Comparison of ENCODE assay signal across 28 mouse cellular contexts in genomic region chr9:14598157-14598556, GRCm38 (mm10). TPM values are rescaled to one million over a fixed set of nuclear protein-coding genes. Genes with fewer than 3 reads are reported as not detected.
"Had no signal": no experiment of that assay in that cellular context is flagged by ENCODE, and none has a peak within 500 bp of the region (broad histone marks: within the 10 kb centered on the region; RNA-seq: fewer than 3 reads in every experiment).

No protein-coding gene starts in this region.

- H3K4me2 ChIP-seq: heart, embryonic 12.5 days; heart, embryonic 15.5 days; hindbrain, embryonic 13.5 days; hindbrain, embryonic 15.5 days; kidney, embryonic 15.5 days; limb, embryonic 12.5 days; liver, embryonic 11.5 days; liver, embryonic 13.5 days; liver, embryonic 15.5 days had no signal

- H3K4me1 ChIP-seq: hindbrain, embryonic 13.5 days; hindbrain, embryonic 15.5 days; limb, embryonic 10.5 days; liver, embryonic 15.5 days had no signal

- ATAC-seq: hindbrain, postnatal 0 days; intestine, embryonic 16.5 days had no signal

- H3K9ac ChIP-seq: heart, embryonic 12.5 days; heart, embryonic 15.5 days; hindbrain, embryonic 13.5 days; hindbrain, embryonic 15.5 days; kidney, embryonic 15.5 days; limb, embryonic 12.5 days; liver, embryonic 13.5 days; liver, embryonic 15.5 days had no signal

- H3K9me3 ChIP-seq: heart, embryonic 12.5 days; heart, embryonic 15.5 days; hindbrain, embryonic 13.5 days; hindbrain, embryonic 15.5 days; kidney, embryonic 15.5 days; limb, embryonic 10.5 days; limb, embryonic 12.5 days; liver, embryonic 13.5 days; liver, embryonic 15.5 days had no signal

- DNase-seq: gastrocnemius, postnatal 10 days; gastrocnemius, postnatal 36 days; heart, adult 11 months; heart, adult 2 months; heart, postnatal 14 days; heart, postnatal 36 days; kidney, adult 11 months; kidney, adult 2 months; kidney, adult 9 months; kidney, postnatal 14 days; kidney, postnatal 36 days; layer of hippocampus, adult 9-11 months; layer of hippocampus, postnatal 36 days; liver; liver, embryonic 13.5 days had no signal

- H3K4me3 ChIP-seq: heart, adult 2 months; heart, embryonic 12.5 days; heart, embryonic 15.5 days; hindbrain, embryonic 13.5 days; hindbrain, embryonic 15.5 days; kidney, embryonic 15.5 days; limb, embryonic 10.5 days; limb, embryonic 12.5 days; liver, embryonic 13.5 days; liver, embryonic 15.5 days had no signal

- H3K27ac ChIP-seq: heart, adult 2 months; hindbrain, embryonic 13.5 days; hindbrain, embryonic 15.5 days; hindbrain, postnatal 0 days; kidney, embryonic 15.5 days; kidney, postnatal 0 days; limb, embryonic 10.5 days; limb, embryonic 12.5 days; liver, embryonic 13.5 days; liver, embryonic 15.5 days had no signal

- H3K27me3 ChIP-seq: heart, embryonic 12.5 days; heart, embryonic 15.5 days; hindbrain, embryonic 13.5 days; hindbrain, embryonic 15.5 days; kidney, embryonic 15.5 days; limb, embryonic 12.5 days; liver, embryonic 13.5 days; liver, embryonic 15.5 days had no signal

- H3K36me3 ChIP-seq: liver, embryonic 13.5 days; liver, embryonic 15.5 days had no signal

RNA-seq across cellular contexts. Expression of gene Amotl1, which starts 46.7 kb away (rescaled TPM):
- total RNA-seq: hematopoietic stem cell, adult 5-6 weeks had no signal
